10 mouse cellular contexts compared by ENCODE assay signal in the genomic region with DNA sequence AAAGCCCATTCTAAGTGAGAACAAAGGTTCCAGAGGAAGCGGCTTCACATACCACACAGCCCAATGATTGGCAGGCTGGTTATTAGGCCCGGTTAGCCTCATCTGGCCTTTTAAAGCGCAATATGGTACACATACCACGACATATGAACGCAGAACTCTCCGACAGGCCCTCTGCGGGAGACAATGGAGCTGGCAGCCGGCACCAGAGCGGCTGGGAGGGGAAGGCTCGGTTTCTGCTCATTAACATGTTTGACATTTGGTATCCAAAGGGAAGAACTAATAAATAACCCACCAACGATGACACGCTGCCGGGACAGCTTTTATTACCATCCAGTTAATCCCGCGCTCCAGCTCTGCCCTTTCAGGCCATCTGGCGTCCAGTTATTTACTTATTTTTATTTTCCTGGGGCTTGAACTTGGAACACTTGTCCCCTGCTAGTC.
DNase-seq lines count a peak whose midpoint lies in the region; ATAC-seq and TF ChIP-seq lines count a peak whose summit lies in the region.
"Had no signal": no experiment of that assay in that cellular context is flagged by ENCODE, and none has a peak within 500 bp of the region (broad histone marks: within the 10 kb centered on the region; RNA-seq: fewer than 3 reads in every experiment).

No protein-coding gene starts in this region.

- no peak for DNase-seq in lung, postnatal 14 days
- peak; percentile 64 for DNase-seq in forebrain, postnatal 0 days
- peak; percentile 26 to 27 for DNase-seq in kidney, postnatal 36 days
- peak; percentile 74 for DNase-seq in retina, postnatal 1 day
- DNase-seq in right cerebral cortex, postnatal 36 days (ENCODE audit: low spot score in 2 of 2) = no peak

- no peak overlapping the region for H3K4me3 ChIP-seq in lung, embryonic 15.5 days
- no peak overlapping the region for H3K4me3 ChIP-seq in forebrain, postnatal 0 days (ENCODE audit: low read depth, low read length)
- no peak overlapping the region for H3K4me3 ChIP-seq in intestine, embryonic 15.5 days (replicated peaks)
- H3K4me3 ChIP-seq: heart, embryonic 15.5 days; megakaryocyte, embryonic 14.5 days had no signal

- ATAC-seq in lung, embryonic 15.5 days (ENCODE audit: borderline replicate concordance, extremely low read depth, low FRiP score, low TSS enrichment) = no peak; the same call in 1 of the 2 replicates
- peak; percentile 62; the same call in 1 of the 2 replicates for ATAC-seq in forebrain, postnatal 0 days
- no peak for ATAC-seq in frontal cortex, adult (ENCODE audit: low TSS enrichment)
- ATAC-seq in intestine, embryonic 15.5 days = no peak

- no peak; the same call in 1 of the 2 replicates for TF ChIP-seq CTCF in forebrain, postnatal 0 days (IDR thresholded peaks at IDR 0.05; ENCODE audit: low read depth)

- no peaks in the 10 kb centered on the region for H3K9me3 ChIP-seq in lung, embryonic 15.5 days
- H3K9me3 ChIP-seq in forebrain, postnatal 0 days (ENCODE audit: low read length) = no peaks in the 10 kb centered on the region
- no peaks in the 10 kb centered on the region for H3K9me3 ChIP-seq in intestine, embryonic 15.5 days
- H3K9me3 ChIP-seq: heart, embryonic 15.5 days had no signal

- 47% methylated on average over 16 of the region's 16 CpGs for WGBS in lung, embryonic 15.5 days
- 9% methylated on average over 16 of the region's 16 CpGs for WGBS in forebrain, postnatal 0 days
- whole genome bisulfite sequencing in intestine, embryonic 15.5 days = 41% methylated on average over 16 of the region's 16 CpGs

- H3K9ac ChIP-seq in lung, embryonic 15.5 days = no peak overlapping the region
- 0 out of 2 replicates have a peak overlapping the region, but pooled peaks have one; percentile 22 for H3K9ac ChIP-seq in forebrain, postnatal 0 days
- no peak overlapping the region for H3K9ac ChIP-seq in intestine, embryonic 15.5 days
- H3K9ac ChIP-seq: heart, embryonic 15.5 days had no signal

- no peak overlapping the region for H3K4me2 ChIP-seq in lung, embryonic 15.5 days
- no peak overlapping the region for H3K4me2 ChIP-seq in forebrain, postnatal 0 days (ENCODE audit: low read depth)
- no peak overlapping the region for H3K4me2 ChIP-seq in intestine, embryonic 15.5 days (replicated peaks)
- H3K4me2 ChIP-seq: heart, embryonic 15.5 days had no signal

- no peaks in the 10 kb centered on the region for H3K27me3 ChIP-seq in lung, embryonic 15.5 days
- H3K27me3 ChIP-seq in forebrain, postnatal 0 days (ENCODE audit: insufficient read depth, low read length) = no peaks in the 10 kb centered on the region
- H3K27me3 ChIP-seq in intestine, embryonic 15.5 days (replicated peaks) = no peaks in the 10 kb centered on the region
- H3K27me3 ChIP-seq: heart, embryonic 15.5 days; megakaryocyte, embryonic 14.5 days had no signal

- H3K36me3 ChIP-seq in lung, embryonic 15.5 days = no peaks in the 10 kb centered on the region
- H3K36me3 ChIP-seq in forebrain, postnatal 0 days (ENCODE audit: insufficient read depth) = no peaks in the 10 kb centered on the region
- H3K36me3 ChIP-seq in intestine, embryonic 15.5 days = no peaks in the 10 kb centered on the region
- H3K36me3 ChIP-seq: heart, embryonic 15.5 days had no signal

- 0 out of 2 replicates have a peak, but pooled peaks cover 4% of the 10 kb centered on the region for H3K4me1 ChIP-seq in lung, embryonic 15.5 days
- peaks cover 4% of the 10 kb centered on the region; the same call in 1 of the 2 replicates for H3K4me1 ChIP-seq in forebrain, postnatal 0 days (ENCODE audit: insufficient read depth)
- H3K4me1 ChIP-seq in intestine, embryonic 15.5 days (replicated peaks) = no peaks in the 10 kb centered on the region
- H3K4me1 ChIP-seq: heart, embryonic 15.5 days; megakaryocyte, embryonic 14.5 days had no signal

- 0 out of 2 replicates have a peak overlapping the region, but pooled peaks have one; percentile 9 for H3K27ac ChIP-seq in lung, embryonic 15.5 days
- H3K27ac ChIP-seq in forebrain, postnatal 0 days (ENCODE audit: low read depth, low read length) = no peak overlapping the region
- no peak overlapping the region for H3K27ac ChIP-seq in intestine, embryonic 15.5 days
- H3K27ac ChIP-seq: heart, embryonic 15.5 days had no signal

Comparison
In these comparisons a context has a peak if more than half of its experiments do, and no peak if none do; other contexts are left out.
1. DNase-seq: peak in forebrain, postnatal 0 days (single experiment), kidney, postnatal 36 days (2 of 2) and retina, postnatal 1 day (single experiment); none in lung, postnatal 14 days (single experiment) and right cerebral cortex, postnatal 36 days (0 of 2).